Mouse (Mus musculus) hindbrain, postnatal 0 days (tissue): ENCODE measurements around the gene Srrm2. TPM values are rescaled to one million over a fixed set of nuclear protein-coding genes. Genes with fewer than 3 reads are reported as not detected.

Experiments used
- ATAC-seq: fragments of 200-750 bp; cut with Nextera tagmentation; 2 replicates; pipeline ENCODE4 v1.8.0; 2017; ENCODE audit warnings: mild to moderate bottlenecking, moderate TSS enrichment, moderate library complexity
- DNase-seq: peaks from one replicate; pipeline ENCODE4 v3.0.0-alpha.2; 2015; ENCODE audit warnings: low spot score
- H3K27ac ChIP-seq: fragments of 300-500 bp; sonication (generic); 2 replicates; pipeline ENCODE4 v1.5.1; 2014; ENCODE audit warnings: mild to moderate bottlenecking
- H3K27me3 ChIP-seq: fragments of 300-500 bp; sonication (generic); 2 replicates; pipeline ENCODE4 v1.6.1; 2014; ENCODE audit warnings: low read length, mixed read lengths; ENCODE audit not compliant: insufficient read depth
- H3K36me3 ChIP-seq: fragments of 300-500 bp; sonication (generic); 2 replicates; pipeline ENCODE4 v1.6.1; 2014; ENCODE audit warnings: low read length, mixed read lengths; ENCODE audit not compliant: insufficient read depth
- H3K4me1 ChIP-seq: fragments of 300-500 bp; sonication (generic); 2 replicates; pipeline ENCODE4 v1.6.1; 2014; ENCODE audit warnings: antibody characterized with exemption, low read length, mixed read lengths; ENCODE audit not compliant: insufficient read depth
- H3K4me2 ChIP-seq: fragments of 300-500 bp; sonication (generic); 2 replicates; pipeline ENCODE4 v1.6.1; 2014; ENCODE audit warnings: low read depth, mild to moderate bottlenecking, low read length, moderate library complexity, mixed read lengths
- H3K4me3 ChIP-seq: fragments of 300-500 bp; sonication (generic); 2 replicates; pipeline ENCODE4 v1.5.1; 2014; ENCODE audit warnings: low read length
- H3K9ac ChIP-seq: fragments of 300-500 bp; sonication (generic); replicated peaks from 2 replicates; pipeline ENCODE4 v1.6.1; 2014; ENCODE audit warnings: mild to moderate bottlenecking, low read length, moderate library complexity, mixed read lengths
- H3K9me3 ChIP-seq: fragments of 300-500 bp; sonication (generic); 2 replicates; pipeline ENCODE4 v1.6.1; 2016; ENCODE audit warnings: low read length, mixed read lengths
- CTCF ChIP-seq: IDR thresholded peaks from 2 replicates; pipeline ENCODE4 v1.5.1; 2016; ENCODE audit warnings: antibody characterized with exemption, control low read depth, low read depth
- WGBS: fragments of 180-500 bp; shearing (Covaris S2); extraction: QIAGEN DNeasy Blood & Tissue Kit; methylation state at CpG from one replicate; pipeline ENCODE4 v1.1.7; 2014; 5-methylcytosine and 5-hydroxymethylcytosine counted together
- microRNA-seq, 2 experiments: library from miRNA; unstranded; fragments of <30 nt; microRNA quantifications; one replicate each; pipeline ENCODE4; 2016
- polyA plus RNA-seq: library from polyadenylated mRNA; unstranded; fragments of >200 nt; fragmentation: Nextera tagmentation; extraction: Ambion mirVana; gene quantifications from 2 replicates; pipeline ENCODE4 v1.2.1, GENCODE M21; 2015
- total RNA-seq: library from RNA; depleted of rRNA; stranded (reverse); fragments of >200 nt; gene quantifications from 2 replicates; pipeline ENCODE4 v1.2.3, GENCODE M21; 2014; rRNA removed

Gene Srrm2
- total and polyA plus RNA-seq, 2 experiments from 2014 or later = 144 to 419 TPM

DNA sequence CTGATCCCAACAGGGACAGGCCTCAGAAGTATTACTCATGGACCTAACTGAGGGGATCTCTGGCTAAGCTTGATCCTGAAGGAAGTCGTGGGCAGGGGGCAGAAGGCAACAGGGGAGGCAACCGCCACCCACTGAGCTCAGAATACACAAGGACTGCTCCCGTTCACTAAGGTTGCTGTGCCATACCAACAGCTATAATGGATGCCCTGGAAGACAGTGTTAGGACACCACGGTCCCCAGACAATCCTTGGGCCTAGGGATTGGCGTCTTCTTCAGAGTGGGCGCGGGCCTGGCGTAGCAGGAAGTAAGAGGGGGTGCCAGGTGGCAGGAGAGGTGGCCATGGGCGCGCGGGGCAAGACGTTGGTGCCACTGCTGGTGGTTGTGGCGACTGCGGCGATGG, 77.4 kb downstream of the Srrm2 start, which contains the start of gene Prss21:
TSS of gene Prss21 (plus strand) at position 301 of the 400 bp plus-strand sequence.
- no peak for DNase-seq
- H3K36me3 ChIP-seq = no peaks in the 10 kb centered on the region
- no peaks in the 10 kb centered on the region for H3K4me1 ChIP-seq
- no peaks in the 10 kb centered on the region for H3K9me3 ChIP-seq
- no peak within 1 kb of the TSS for H3K27ac ChIP-seq
- no peak within 1 kb of the TSS for H3K9ac ChIP-seq
- TF ChIP-seq CTCF = no peak
- ATAC-seq = no peak
- H3K4me3 ChIP-seq = no peak within 1 kb of the TSS
- H3K27me3 ChIP-seq = no peaks in the 10 kb centered on the region
- no peak within 1 kb of the TSS for H3K4me2 ChIP-seq
- 85% methylated on average over 15 of the region's 15 CpGs for WGBS

DNA sequence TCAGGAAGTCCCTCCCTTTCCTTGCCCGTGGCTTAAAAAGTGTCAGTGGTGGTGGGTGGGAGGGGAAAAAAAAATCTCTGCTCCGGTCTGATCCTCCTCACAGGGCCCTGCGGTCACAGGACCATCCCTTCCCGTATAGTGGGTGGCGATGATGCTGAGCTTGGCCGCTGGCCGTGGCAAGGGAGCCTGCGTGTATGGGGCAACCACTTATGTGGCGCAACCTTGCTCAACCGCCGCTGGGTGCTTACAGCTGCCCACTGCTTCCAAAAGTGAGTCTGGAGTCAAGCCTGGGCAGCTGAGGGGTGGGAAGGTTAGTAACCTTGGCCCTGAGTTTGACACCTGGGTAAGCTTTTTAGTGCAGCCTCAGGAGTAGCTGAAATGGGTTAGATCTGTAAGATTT, 78.2 kb downstream of the Srrm2 start:
- no peak for TF ChIP-seq CTCF
- 92% methylated on average over 11 of the region's 11 CpGs for WGBS
- no peak overlapping the region for H3K9ac ChIP-seq
- H3K4me2 ChIP-seq = no peak overlapping the region
- ATAC-seq (no peak), DNase-seq (no peak)
- no peaks in the 10 kb centered on the region for H3K36me3 ChIP-seq
- no peaks in the 10 kb centered on the region for H3K4me1 ChIP-seq
- H3K27me3 ChIP-seq = no peaks in the 10 kb centered on the region
- H3K27ac ChIP-seq = no peak overlapping the region
- no peak overlapping the region for H3K4me3 ChIP-seq
- no peaks in the 10 kb centered on the region for H3K9me3 ChIP-seq

Small RNA genes within 50 kb of the gene (microRNA-seq; reads per million reads assigned to microRNA genes)
- gene Mir5125 = 0.88 to 1.4 reads per million in 2 experiments

Other genes starting within 250 kb of the Srrm2 start
- 17.1 and 28.1 TPM in 2 replicates for gene Zfp213, start 226.3 kb upstream of the Srrm2 start, total RNA-seq
- gene Zfp213, start 226.3 kb upstream of the Srrm2 start, polyA plus RNA-seq = 9.4 and 10.3 TPM in 2 replicates
- gene Zfp13, start 191.0 kb upstream of the Srrm2 start, total RNA-seq = 37.6 and 44.0 TPM in 2 replicates
- gene Zfp13, start 191.0 kb upstream of the Srrm2 start, polyA plus RNA-seq = 21.5 and 21.6 TPM in 2 replicates
- 0.10 TPM in 1 of 2 replicates, not detected in the other for gene Zscan10, start 189.7 kb upstream of the Srrm2 start, total RNA-seq
- 0.14 and 0.26 TPM in 2 replicates for gene Zscan10, start 189.7 kb upstream of the Srrm2 start, polyA plus RNA-seq
- gene Mmp25, start 145.3 kb upstream of the Srrm2 start, total RNA-seq = 0.65 and 1.2 TPM in 2 replicates
- 1.2 and 1.3 TPM in 2 replicates for gene Mmp25, start 145.3 kb upstream of the Srrm2 start, polyA plus RNA-seq
- gene Bicdl2, start 130.0 kb upstream of the Srrm2 start, total RNA-seq = not detected in 2 replicates
- 0.11 and 0.18 TPM in 2 replicates for gene Bicdl2, start 130.0 kb upstream of the Srrm2 start, polyA plus RNA-seq
- gene Hcfc1r1, start 116.9 kb upstream of the Srrm2 start, total RNA-seq = 107 and 126 TPM in 2 replicates
- 209 and 217 TPM in 2 replicates for gene Hcfc1r1, start 116.9 kb upstream of the Srrm2 start, polyA plus RNA-seq
- 16.1 and 28.1 TPM in 2 replicates for gene Thoc6, start 116.7 kb upstream of the Srrm2 start, total RNA-seq
- gene Thoc6, start 116.7 kb upstream of the Srrm2 start, polyA plus RNA-seq = 28.4 and 29.1 TPM in 2 replicates
- 5.5 and 8.7 TPM in 2 replicates for gene Tnfrsf12a, start 113.1 kb upstream of the Srrm2 start, total RNA-seq
- gene Tnfrsf12a, start 113.1 kb upstream of the Srrm2 start, polyA plus RNA-seq = 7.3 and 7.7 TPM in 2 replicates
- gene Cldn6, start 111.3 kb upstream of the Srrm2 start, total RNA-seq = 0.75 and 1.0 TPM in 2 replicates
- 0.33 and 0.34 TPM in 2 replicates for gene Cldn6, start 111.3 kb upstream of the Srrm2 start, polyA plus RNA-seq
- 1.0 and 1.9 TPM in 2 replicates for gene Cldn9, start 106.5 kb upstream of the Srrm2 start, total RNA-seq
- 1.1 and 1.2 TPM in 2 replicates for gene Cldn9, start 106.5 kb upstream of the Srrm2 start, polyA plus RNA-seq
- not detected in 2 replicates for gene 1520401A03Rik, start 67.7 kb upstream of the Srrm2 start, total RNA-seq
- gene 1520401A03Rik, start 67.7 kb upstream of the Srrm2 start, polyA plus RNA-seq = 0.19 and 0.26 TPM in 2 replicates
- 27.1 and 27.8 TPM in 2 replicates for gene Pkmyt1, start 64.2 kb upstream of the Srrm2 start, total RNA-seq
- gene Pkmyt1, start 64.2 kb upstream of the Srrm2 start, polyA plus RNA-seq = 19.5 and 20.1 TPM in 2 replicates
- 102 and 120 TPM in 2 replicates for gene Paqr4, start 49.7 kb upstream of the Srrm2 start, total RNA-seq
- gene Paqr4, start 49.7 kb upstream of the Srrm2 start, polyA plus RNA-seq = 69.4 and 72.1 TPM in 2 replicates
- gene Kremen2, start 44.7 kb upstream of the Srrm2 start, total RNA-seq = 1.2 and 2.0 TPM in 2 replicates
- gene Kremen2, start 44.7 kb upstream of the Srrm2 start, polyA plus RNA-seq = 1.1 and 1.4 TPM in 2 replicates
- 230 and 258 TPM in 2 replicates for gene Flywch1, start 18.9 kb upstream of the Srrm2 start, total RNA-seq
- gene Flywch1, start 18.9 kb upstream of the Srrm2 start, polyA plus RNA-seq = 165 and 183 TPM in 2 replicates
- 63.3 and 83.8 TPM in 2 replicates for gene Flywch2, start 4.5 kb upstream of the Srrm2 start, total RNA-seq
- 99.8 and 123 TPM in 2 replicates for gene Flywch2, start 4.5 kb upstream of the Srrm2 start, polyA plus RNA-seq
- 755 and 1,410 TPM in 2 replicates for gene Elob, start 38.6 kb downstream of the Srrm2 start, total RNA-seq
- 1,482 and 1,504 TPM in 2 replicates for gene Elob, start 38.6 kb downstream of the Srrm2 start, polyA plus RNA-seq
- gene Prss33, start 45.5 kb downstream of the Srrm2 start, total RNA-seq = not detected in 2 replicates
- gene Prss33, start 45.5 kb downstream of the Srrm2 start, polyA plus RNA-seq = not detected in 2 replicates
- gene Prss32, start 53.3 kb downstream of the Srrm2 start, total RNA-seq = not detected in 2 replicates
- gene Prss32, start 53.3 kb downstream of the Srrm2 start, polyA plus RNA-seq = 0.25 and 0.48 TPM in 2 replicates
- 0.37 TPM in 1 of 2 replicates, not detected in the other for gene Prss41, start 53.6 kb downstream of the Srrm2 start, total RNA-seq
- gene Prss41, start 53.6 kb downstream of the Srrm2 start, polyA plus RNA-seq = 0.90 and 1.3 TPM in 2 replicates
- gene Prss21, start 77.5 kb downstream of the Srrm2 start, total RNA-seq = not detected in 2 replicates
- not detected in 2 replicates for gene Prss21, start 77.5 kb downstream of the Srrm2 start, polyA plus RNA-seq
- gene Dcpp1, start 90.3 kb downstream of the Srrm2 start, total RNA-seq = not detected in 2 replicates
- gene Dcpp1, start 90.3 kb downstream of the Srrm2 start, polyA plus RNA-seq = not detected in 2 replicates
- gene Dcpp2, start 90.3 kb downstream of the Srrm2 start, total RNA-seq = not detected in 2 replicates
- not detected in 2 replicates for gene Dcpp2, start 90.3 kb downstream of the Srrm2 start, polyA plus RNA-seq
- gene Dcpp3, start 126.9 kb downstream of the Srrm2 start, total RNA-seq = not detected in 2 replicates
- not detected in 2 replicates for gene Dcpp3, start 126.9 kb downstream of the Srrm2 start, polyA plus RNA-seq
- gene Sbp, start 151.1 kb downstream of the Srrm2 start, total RNA-seq = not detected in 2 replicates
- gene Sbp, start 151.1 kb downstream of the Srrm2 start, polyA plus RNA-seq = not detected in 2 replicates
- 1.4 TPM in 1 of 2 replicates, not detected in the other for gene Sbpl, start 164.7 kb downstream of the Srrm2 start, total RNA-seq
- gene Sbpl, start 164.7 kb downstream of the Srrm2 start, polyA plus RNA-seq = not detected in 2 replicates
- not detected in 2 replicates for gene Prss30, start 190.0 kb downstream of the Srrm2 start, total RNA-seq
- gene Prss30, start 190.0 kb downstream of the Srrm2 start, polyA plus RNA-seq = not detected in 2 replicates
- 0.42 TPM in 1 of 2 replicates, not detected in the other for gene Prss22, start 207.6 kb downstream of the Srrm2 start, total RNA-seq
- not detected in 2 replicates for gene Prss22, start 207.6 kb downstream of the Srrm2 start, polyA plus RNA-seq
- not detected in 2 replicates for gene Prss27, start 247.6 kb downstream of the Srrm2 start, total RNA-seq
- 0.14 TPM in 1 of 2 replicates, not detected in the other for gene Prss27, start 247.6 kb downstream of the Srrm2 start, polyA plus RNA-seq